ENCODE assay signal across 13 mouse cellular contexts in the genomic region with DNA sequence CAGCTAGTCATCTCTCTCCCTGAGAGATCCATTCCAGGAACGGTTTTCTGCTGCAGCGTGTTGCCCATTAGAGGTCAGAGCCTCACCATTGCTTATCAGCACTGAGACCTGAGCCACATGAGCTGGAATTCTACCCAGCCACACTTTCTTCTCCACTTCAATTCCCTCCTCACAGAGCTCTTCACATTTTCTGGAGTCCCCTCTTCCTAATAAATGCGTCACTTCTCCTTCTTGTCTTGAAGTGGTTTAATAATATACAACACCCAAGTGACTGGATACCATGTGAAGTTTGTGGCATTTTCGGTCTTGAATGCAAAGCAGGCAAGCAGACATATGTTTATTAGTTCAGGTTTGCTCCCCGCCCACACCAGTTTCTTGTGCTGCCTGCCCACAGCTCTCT.
"Had no signal": no experiment of that assay in that cellular context is flagged by ENCODE, and none has a peak within 500 bp of the region (broad histone marks: within the 10 kb centered on the region; RNA-seq: fewer than 3 reads in every experiment).

No protein-coding gene starts in this region.

- H3K4me3 ChIP-seq: kidney, embryonic 15.5 days; limb, embryonic 13.5 days; lung, embryonic 15.5 days; midbrain, embryonic 12.5 days; neural tube, embryonic 13.5 days had no signal

- H3K27ac ChIP-seq: kidney, embryonic 15.5 days; limb, embryonic 13.5 days; liver, embryonic 14.5 days; lung, embryonic 15.5 days; midbrain, embryonic 12.5 days; neural tube, embryonic 13.5 days; stomach, postnatal 0 days had no signal

- H3K9me3 ChIP-seq: kidney, embryonic 15.5 days; limb, embryonic 13.5 days; lung, embryonic 15.5 days; midbrain, embryonic 12.5 days; neural tube, embryonic 13.5 days had no signal

- H3K9ac ChIP-seq: kidney, embryonic 15.5 days; limb, embryonic 13.5 days; liver, embryonic 14.5 days; lung, embryonic 15.5 days; midbrain, embryonic 12.5 days; neural tube, embryonic 13.5 days had no signal

- H3K27me3 ChIP-seq: kidney, embryonic 15.5 days; limb, embryonic 13.5 days; lung, embryonic 15.5 days; midbrain, embryonic 12.5 days; neural tube, embryonic 13.5 days had no signal

- ATAC-seq: midbrain, embryonic 16.5 days had no signal

- H3K4me1 ChIP-seq: kidney, embryonic 15.5 days; lung, embryonic 15.5 days had no signal

- H3K4me2 ChIP-seq: kidney, embryonic 15.5 days; limb, embryonic 13.5 days; lung, embryonic 15.5 days; midbrain, embryonic 12.5 days; neural tube, embryonic 13.5 days had no signal

- DNase-seq: kidney, adult 18-20 months; kidney, postnatal 25 days; left cerebral cortex, postnatal 4 days; retina, postnatal 1 day; right cerebral cortex, postnatal 14 days had no signal

- H3K36me3 ChIP-seq: kidney, embryonic 15.5 days; limb, embryonic 13.5 days; lung, embryonic 15.5 days; midbrain, embryonic 12.5 days; neural tube, embryonic 13.5 days had no signal
